Mouse (Mus musculus): ENCODE measurements around the gene Bahcc1. TPM values are rescaled to one million over a fixed set of nuclear protein-coding genes. Genes with fewer than 3 reads are reported as not detected.
A peak's percentile ranks its signal among the peaks of the same experiment; 100 is the strongest.

Bahcc1 gene
- polyA plus RNA-seq, 1 experiment from 2014 or later = 0.84 TPM

DNA sequence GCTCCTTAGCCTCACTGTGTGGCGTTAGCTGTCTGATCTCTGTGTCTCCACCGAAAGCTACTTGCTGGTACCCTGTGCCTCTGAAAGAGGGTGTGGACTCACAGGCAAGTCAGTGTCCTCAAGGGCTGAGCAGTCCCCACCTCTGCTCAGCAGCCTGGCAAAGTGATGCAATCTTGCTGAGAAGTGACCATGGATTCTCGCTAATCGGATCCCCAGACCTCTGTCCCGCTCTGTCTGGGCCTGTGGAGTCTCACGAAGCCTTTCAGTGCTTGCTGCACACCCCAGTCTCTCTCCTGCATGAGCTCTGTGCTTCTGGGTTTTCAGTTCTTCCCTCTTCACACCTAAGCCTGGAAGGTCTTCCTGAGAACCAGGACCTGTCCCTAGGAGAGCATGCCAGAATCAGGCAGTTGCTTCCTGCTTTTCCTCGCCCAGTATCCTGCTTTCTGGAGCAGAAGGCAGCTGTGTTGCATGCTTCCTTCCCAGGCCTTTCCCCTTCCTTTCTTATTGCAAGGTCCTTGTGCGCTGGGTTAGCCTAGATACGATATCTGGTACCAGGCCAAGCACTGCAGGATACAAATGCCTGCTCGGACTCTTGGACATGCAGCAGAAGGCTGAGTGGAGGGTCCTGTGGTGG, 15.5 kb downstream of the Bahcc1 start:
- Histone ChIP-seq H3K4me1 (ENCODE audit: control insufficient read depth, low read depth, low read length) (peaks cover 7% of the 10 kb centered on the region), H3K4me3 (ENCODE audit: low read depth, low read length) (no peak overlapping the region), H3K36me3 (ENCODE audit: control insufficient read depth, insufficient read depth) (no peaks in the 10 kb centered on the region), H3K9ac (ENCODE audit: low read depth, low read length) (no peak overlapping the region), H3K27me3 (ENCODE audit: control insufficient read depth, insufficient read depth, low read depth, low read length) (no peaks in the 10 kb centered on the region), H3K9me3 (replicated peaks; ENCODE audit: control insufficient read depth, low read length) (no peaks in the 10 kb centered on the region), H3K4me2 (ENCODE audit: low read depth, low read length) (no peak overlapping the region), H3K27ac (ENCODE audit: low read length) (no peak overlapping the region)
- WGBS (ENCODE audit: insufficient replicate concordance) = 63% methylated on average over 10 of the region's 10 CpGs
- 0 out of 2 replicates have a peak, but pooled peaks have one; percentile 16 for ATAC-seq (ENCODE audit: low read depth)

DNA sequence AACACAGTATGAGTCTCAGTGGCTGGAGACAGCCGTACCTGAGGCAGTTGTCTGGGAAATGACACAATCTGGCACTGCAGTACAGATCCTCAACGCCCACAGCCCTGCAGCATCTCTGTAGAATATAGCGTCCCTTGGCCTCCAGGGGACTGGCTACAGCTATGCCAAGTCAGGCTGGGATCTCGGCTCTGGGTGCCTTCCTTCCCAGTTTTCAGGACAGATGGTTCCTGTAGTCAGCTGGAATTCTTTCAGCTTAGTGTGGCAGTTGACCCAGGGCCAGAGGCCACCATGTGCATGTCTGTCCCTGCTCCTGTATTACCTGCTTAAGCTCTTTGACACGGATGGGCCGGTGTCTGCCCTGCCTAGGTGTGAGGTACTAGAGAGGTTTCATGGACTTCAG, 16.2 kb downstream of the Bahcc1 start:
- no peaks in the 10 kb centered on the region for H3K27me3 ChIP-seq (ENCODE audit: control insufficient read depth, insufficient read depth, low read depth, low read length)
- H3K9ac ChIP-seq (ENCODE audit: low read depth, low read length) = no peak overlapping the region
- H3K9me3 ChIP-seq (replicated peaks; ENCODE audit: control insufficient read depth, low read length) = no peaks in the 10 kb centered on the region
- no peak overlapping the region for H3K4me3 ChIP-seq (ENCODE audit: low read depth, low read length)
- ATAC-seq (ENCODE audit: low read depth) = no peak
- no peaks in the 10 kb centered on the region for H3K36me3 ChIP-seq (ENCODE audit: control insufficient read depth, insufficient read depth)
- WGBS (ENCODE audit: insufficient replicate concordance) = 66% methylated on average over 6 of the region's 6 CpGs
- H3K4me2 ChIP-seq (ENCODE audit: low read depth, low read length) = no peak overlapping the region
- no peak overlapping the region for H3K27ac ChIP-seq (ENCODE audit: low read length)
- H3K4me1 ChIP-seq (ENCODE audit: control insufficient read depth, low read depth, low read length) = peaks cover 7% of the 10 kb centered on the region

DNA sequence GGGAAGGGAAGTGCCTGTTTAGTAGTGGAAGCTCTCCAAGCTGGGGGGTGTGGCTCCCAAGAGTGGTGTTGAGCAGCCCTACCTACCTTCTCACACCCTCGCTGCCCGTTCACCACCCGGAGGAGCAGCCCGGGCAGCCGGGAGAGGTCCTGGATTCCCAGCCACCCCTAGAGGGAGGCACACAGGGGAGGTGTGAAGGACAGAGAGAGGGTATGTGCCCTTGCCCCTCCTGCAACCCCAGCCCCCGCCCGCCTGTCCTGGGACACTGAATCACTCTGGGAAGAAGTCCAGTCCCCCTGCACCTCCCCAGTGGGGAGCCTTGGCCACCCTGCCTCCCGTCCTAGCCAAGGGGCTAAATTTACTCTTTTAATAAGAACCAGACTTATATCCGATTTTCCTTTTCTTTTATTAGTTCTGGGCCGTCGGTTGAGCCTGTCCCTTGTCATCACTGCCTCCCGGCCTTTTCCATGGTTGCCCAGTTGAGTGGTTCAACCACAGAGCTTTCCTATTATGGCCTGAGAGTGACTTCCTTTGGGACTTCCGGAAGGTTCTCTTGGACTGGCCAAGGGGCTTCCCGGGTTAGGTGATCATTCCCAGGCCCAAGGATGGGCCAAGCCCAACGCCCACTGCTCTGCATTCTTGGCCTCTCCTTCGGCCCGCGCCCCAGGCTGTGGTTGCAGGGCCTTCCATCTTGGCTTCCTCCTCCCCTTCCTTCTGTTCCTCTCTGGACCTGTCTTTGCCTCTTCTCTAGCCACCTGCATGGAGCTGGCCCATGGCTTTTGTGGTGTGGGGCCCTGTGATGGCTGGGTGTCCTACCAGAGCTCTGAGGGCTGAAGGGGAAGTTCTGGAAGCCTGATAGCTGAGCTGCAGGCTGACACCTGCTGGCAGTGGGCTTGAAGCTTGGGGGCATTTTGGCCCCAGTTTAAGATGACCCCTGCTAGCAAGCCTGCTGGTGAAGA, 18.5 kb downstream of the Bahcc1 start:
- no peak overlapping the region for H3K27ac ChIP-seq (ENCODE audit: low read length)

DNA sequence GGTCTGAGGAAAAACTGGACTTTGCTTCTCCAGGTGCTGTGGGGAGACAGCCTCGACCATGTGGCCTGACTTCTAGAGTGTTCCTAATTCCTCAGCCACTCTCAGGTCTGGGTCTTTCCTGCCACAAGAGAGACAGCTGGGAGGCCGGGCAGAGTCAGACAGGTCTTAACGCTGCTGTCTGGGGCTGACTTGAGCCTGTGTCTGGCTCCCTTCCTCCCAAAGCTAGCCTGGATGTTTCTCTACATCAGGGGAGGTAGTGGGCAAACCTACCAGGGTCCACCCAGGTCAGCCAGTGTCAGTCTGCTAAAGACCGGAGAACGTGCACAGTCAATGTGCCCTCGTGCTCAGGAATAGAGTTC, 19.2 kb downstream of the Bahcc1 start:
- H3K4me2 ChIP-seq (ENCODE audit: low read depth, low read length) = no peak overlapping the region
- H3K9me3 ChIP-seq (replicated peaks; ENCODE audit: control insufficient read depth, low read length) = no peaks in the 10 kb centered on the region
- no peak for ATAC-seq (ENCODE audit: low read depth)
- H3K4me3 ChIP-seq (ENCODE audit: low read depth, low read length) = no peak overlapping the region
- H3K4me1 ChIP-seq (ENCODE audit: control insufficient read depth, low read depth, low read length) = peaks cover 7% of the 10 kb centered on the region
- H3K27ac ChIP-seq (ENCODE audit: low read length) = no peak overlapping the region
- H3K9ac ChIP-seq (ENCODE audit: low read depth, low read length) = no peak overlapping the region
- no peaks in the 10 kb centered on the region for H3K36me3 ChIP-seq (ENCODE audit: control insufficient read depth, insufficient read depth)
- no peaks in the 10 kb centered on the region for H3K27me3 ChIP-seq (ENCODE audit: control insufficient read depth, insufficient read depth, low read depth, low read length)
- 46% methylated on average over 6 of the region's 6 CpGs for WGBS (ENCODE audit: insufficient replicate concordance)

More for the DNA sequence above, 18.5 kb downstream of the Bahcc1 start:
- Histone ChIP-seq H3K4me3 (ENCODE audit: low read depth, low read length) (no peak overlapping the region), H3K9me3 (replicated peaks; ENCODE audit: control insufficient read depth, low read length) (no peaks in the 10 kb centered on the region), H3K27me3 (ENCODE audit: control insufficient read depth, insufficient read depth, low read depth, low read length) (no peaks in the 10 kb centered on the region), H3K4me1 (ENCODE audit: control insufficient read depth, low read depth, low read length) (peaks cover 7% of the 10 kb centered on the region), H3K4me2 (ENCODE audit: low read depth, low read length) (no peak overlapping the region), H3K36me3 (ENCODE audit: control insufficient read depth, insufficient read depth) (no peaks in the 10 kb centered on the region), H3K9ac (ENCODE audit: low read depth, low read length) (no peak overlapping the region)
- WGBS (ENCODE audit: insufficient replicate concordance) = 40% methylated on average over 18 of the region's 18 CpGs
- no peak for ATAC-seq (ENCODE audit: low read depth)

DNA sequence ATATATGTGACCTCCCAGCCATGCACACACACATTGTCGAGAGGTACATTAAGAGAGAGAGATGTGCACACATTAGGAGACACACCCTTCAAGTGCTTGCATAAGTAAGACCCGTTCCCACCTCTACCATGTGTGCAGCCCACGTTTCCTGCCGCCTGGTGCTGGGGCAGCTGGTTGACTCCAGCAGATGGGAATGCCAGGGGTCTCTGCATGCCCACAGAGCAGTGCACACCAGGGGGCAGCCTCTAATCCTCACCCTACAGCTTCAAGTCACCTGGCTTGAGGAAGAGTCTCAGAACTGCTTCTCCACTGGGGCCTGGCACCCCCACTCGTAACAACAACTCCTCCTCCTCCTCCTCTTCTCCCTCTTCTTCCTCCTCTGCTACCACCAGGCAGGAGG, 19.7 kb downstream of the Bahcc1 start:
- Histone ChIP-seq H3K27me3 (ENCODE audit: control insufficient read depth, insufficient read depth, low read depth, low read length) (no peaks in the 10 kb centered on the region), H3K9me3 (replicated peaks; ENCODE audit: control insufficient read depth, low read length) (no peaks in the 10 kb centered on the region), H3K4me2 (ENCODE audit: low read depth, low read length) (no peak overlapping the region), H3K27ac (ENCODE audit: low read length) (no peak overlapping the region), H3K36me3 (ENCODE audit: control insufficient read depth, insufficient read depth) (no peaks in the 10 kb centered on the region), H3K4me1 (ENCODE audit: control insufficient read depth, low read depth, low read length) (peaks cover 7% of the 10 kb centered on the region), H3K9ac (ENCODE audit: low read depth, low read length) (no peak overlapping the region), H3K4me3 (ENCODE audit: low read depth, low read length) (no peak overlapping the region)
- WGBS (ENCODE audit: insufficient replicate concordance) = 37% methylated on average over 5 of the region's 5 CpGs
- no peak for ATAC-seq (ENCODE audit: low read depth)

DNA sequence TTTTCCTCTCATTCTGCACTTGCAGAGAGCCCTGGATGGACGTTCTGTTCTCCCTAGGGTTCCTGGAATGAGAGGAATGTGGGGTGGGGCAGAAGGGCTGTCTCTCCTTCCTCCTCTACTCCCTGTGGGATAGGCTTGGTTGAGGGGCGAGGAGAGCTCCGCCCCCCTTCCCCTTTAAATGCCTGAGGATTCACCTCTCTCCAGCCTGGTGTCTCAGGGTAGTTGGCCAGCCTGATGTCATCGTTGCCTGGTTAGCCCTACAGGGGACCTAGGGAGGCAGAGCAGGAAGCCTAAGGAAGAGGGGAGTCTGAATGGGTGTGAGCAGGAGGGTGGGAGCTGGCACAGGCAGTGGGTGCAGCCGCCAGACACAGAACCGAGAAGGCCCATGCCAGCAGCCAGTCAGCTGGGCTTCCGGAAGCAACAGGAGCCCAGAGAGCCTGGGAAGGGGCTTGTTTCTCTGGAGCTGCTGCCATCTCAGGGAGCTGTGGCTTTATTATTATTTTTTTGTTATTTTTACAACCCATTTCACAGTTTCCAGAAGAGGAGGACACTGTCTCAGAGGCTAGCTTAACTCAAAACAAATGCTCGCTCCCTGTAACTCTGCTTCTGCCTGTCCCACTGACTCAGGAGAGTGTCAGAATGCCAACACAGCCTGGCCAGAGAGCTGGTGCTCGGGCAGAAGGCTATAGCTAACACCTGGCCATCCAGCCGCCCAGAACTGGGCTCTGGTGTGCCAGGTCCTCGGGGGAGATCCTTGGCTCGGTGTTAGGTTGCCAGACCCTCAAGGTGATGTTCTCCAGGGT, 20.3 kb downstream of the Bahcc1 start:
- 62% methylated on average over 12 of the region's 12 CpGs for WGBS (ENCODE audit: insufficient replicate concordance)
- Histone ChIP-seq H3K27ac (ENCODE audit: low read length) (no peak overlapping the region), H3K9me3 (replicated peaks; ENCODE audit: control insufficient read depth, low read length) (no peaks in the 10 kb centered on the region), H3K27me3 (ENCODE audit: control insufficient read depth, insufficient read depth, low read depth, low read length) (no peaks in the 10 kb centered on the region), H3K4me1 (ENCODE audit: control insufficient read depth, low read depth, low read length) (peaks cover 7% of the 10 kb centered on the region), H3K36me3 (ENCODE audit: control insufficient read depth, insufficient read depth) (no peaks in the 10 kb centered on the region), H3K4me2 (ENCODE audit: low read depth, low read length) (no peak overlapping the region), H3K9ac (ENCODE audit: low read depth, low read length) (no peak overlapping the region), H3K4me3 (ENCODE audit: low read depth, low read length) (no peak overlapping the region)
- no peak for ATAC-seq (ENCODE audit: low read depth)

DNA sequence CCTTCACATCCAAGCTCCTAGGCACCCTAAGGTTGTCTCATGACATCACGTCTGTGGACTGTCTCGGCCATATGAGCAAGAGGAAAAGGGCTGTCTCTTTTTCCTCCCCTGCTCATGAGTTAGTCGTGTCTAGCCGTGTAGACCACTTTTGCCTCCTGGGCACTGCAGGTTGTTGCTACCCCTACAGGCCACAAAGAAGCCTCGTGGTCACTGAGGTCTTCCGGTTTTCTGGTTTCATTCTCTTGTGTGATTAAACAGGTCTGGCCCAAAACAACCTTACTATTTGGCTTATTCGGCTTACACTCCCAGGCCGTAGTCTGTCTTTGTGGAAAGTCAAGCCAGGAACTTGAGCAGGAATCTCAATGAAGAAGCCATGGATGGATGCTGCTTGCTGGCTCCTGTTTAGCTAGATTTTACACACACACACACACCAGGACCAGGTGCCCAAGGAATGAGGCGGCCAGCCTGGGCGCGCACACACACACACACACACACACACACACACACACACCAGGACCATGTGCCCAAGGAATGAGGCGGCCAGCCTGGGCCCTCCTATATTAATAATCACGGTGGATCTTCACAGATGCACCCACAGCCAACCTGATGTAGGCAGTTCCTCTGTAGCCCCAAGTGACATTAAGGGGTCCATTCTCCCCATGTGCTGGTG, 21.0 kb downstream of the Bahcc1 start:
- Histone ChIP-seq H3K36me3 (ENCODE audit: control insufficient read depth, insufficient read depth) (no peaks in the 10 kb centered on the region), H3K9ac (ENCODE audit: low read depth, low read length) (no peak overlapping the region), H3K4me1 (ENCODE audit: control insufficient read depth, low read depth, low read length) (peaks cover 7% of the 10 kb centered on the region), H3K4me3 (ENCODE audit: low read depth, low read length) (no peak overlapping the region), H3K27me3 (ENCODE audit: control insufficient read depth, insufficient read depth, low read depth, low read length) (no peaks in the 10 kb centered on the region), H3K4me2 (ENCODE audit: low read depth, low read length) (no peak overlapping the region), H3K9me3 (replicated peaks; ENCODE audit: control insufficient read depth, low read length) (no peaks in the 10 kb centered on the region), H3K27ac (ENCODE audit: low read length) (no peak overlapping the region)
- 57% methylated on average over 13 of the region's 13 CpGs for WGBS (ENCODE audit: insufficient replicate concordance)
- ATAC-seq (ENCODE audit: low read depth) = no peak

DNA sequence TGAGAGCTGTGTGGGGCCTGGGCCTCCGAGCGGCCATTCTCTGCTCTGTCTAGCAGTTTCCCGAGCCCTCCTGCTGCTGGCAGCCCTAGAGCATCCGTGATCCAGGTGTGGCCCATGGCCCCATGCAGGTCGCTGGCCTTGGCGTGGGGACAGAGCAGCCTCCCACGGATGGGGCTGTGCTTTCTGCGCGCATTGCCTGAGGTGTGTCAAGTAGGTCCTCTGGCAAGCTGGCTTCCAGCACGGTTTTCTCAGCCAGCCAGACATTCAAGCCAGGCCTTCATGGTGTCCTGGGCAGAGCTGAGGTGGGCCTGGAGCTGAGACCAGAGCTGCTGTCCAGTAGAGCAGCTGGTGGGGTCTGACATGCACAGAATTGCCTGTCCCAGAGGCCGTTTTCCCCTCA, 21.7 kb downstream of the Bahcc1 start:
- Histone ChIP-seq H3K9me3 (replicated peaks; ENCODE audit: control insufficient read depth, low read length) (no peaks in the 10 kb centered on the region), H3K4me1 (ENCODE audit: control insufficient read depth, low read depth, low read length) (peaks cover 7% of the 10 kb centered on the region)
- 72% methylated on average over 11 of the region's 11 CpGs for WGBS (ENCODE audit: insufficient replicate concordance)

More for the DNA sequence above, 21.7 kb downstream of the Bahcc1 start:
- H3K36me3 ChIP-seq (ENCODE audit: control insufficient read depth, insufficient read depth) = no peaks in the 10 kb centered on the region
- H3K4me3 ChIP-seq (ENCODE audit: low read depth, low read length) = no peak overlapping the region
- H3K4me2 ChIP-seq (ENCODE audit: low read depth, low read length) = no peak overlapping the region
- no peak for ATAC-seq (ENCODE audit: low read depth)
- H3K27me3 ChIP-seq (ENCODE audit: control insufficient read depth, insufficient read depth, low read depth, low read length) = no peaks in the 10 kb centered on the region
- no peak overlapping the region for H3K9ac ChIP-seq (ENCODE audit: low read depth, low read length)
- H3K27ac ChIP-seq (ENCODE audit: low read length) = no peak overlapping the region
